Mouse (Mus musculus): ENCODE results near the gene Kcnk13.
A peak's percentile ranks its signal among the peaks of the same experiment; 100 is the strongest.
"Not testable (repeated sequence)": the region's sequence is repeated elsewhere in the genome, so short reads cannot be mapped to it uniquely, and the experiment has no call there.

Gene Kcnk13

DNA sequence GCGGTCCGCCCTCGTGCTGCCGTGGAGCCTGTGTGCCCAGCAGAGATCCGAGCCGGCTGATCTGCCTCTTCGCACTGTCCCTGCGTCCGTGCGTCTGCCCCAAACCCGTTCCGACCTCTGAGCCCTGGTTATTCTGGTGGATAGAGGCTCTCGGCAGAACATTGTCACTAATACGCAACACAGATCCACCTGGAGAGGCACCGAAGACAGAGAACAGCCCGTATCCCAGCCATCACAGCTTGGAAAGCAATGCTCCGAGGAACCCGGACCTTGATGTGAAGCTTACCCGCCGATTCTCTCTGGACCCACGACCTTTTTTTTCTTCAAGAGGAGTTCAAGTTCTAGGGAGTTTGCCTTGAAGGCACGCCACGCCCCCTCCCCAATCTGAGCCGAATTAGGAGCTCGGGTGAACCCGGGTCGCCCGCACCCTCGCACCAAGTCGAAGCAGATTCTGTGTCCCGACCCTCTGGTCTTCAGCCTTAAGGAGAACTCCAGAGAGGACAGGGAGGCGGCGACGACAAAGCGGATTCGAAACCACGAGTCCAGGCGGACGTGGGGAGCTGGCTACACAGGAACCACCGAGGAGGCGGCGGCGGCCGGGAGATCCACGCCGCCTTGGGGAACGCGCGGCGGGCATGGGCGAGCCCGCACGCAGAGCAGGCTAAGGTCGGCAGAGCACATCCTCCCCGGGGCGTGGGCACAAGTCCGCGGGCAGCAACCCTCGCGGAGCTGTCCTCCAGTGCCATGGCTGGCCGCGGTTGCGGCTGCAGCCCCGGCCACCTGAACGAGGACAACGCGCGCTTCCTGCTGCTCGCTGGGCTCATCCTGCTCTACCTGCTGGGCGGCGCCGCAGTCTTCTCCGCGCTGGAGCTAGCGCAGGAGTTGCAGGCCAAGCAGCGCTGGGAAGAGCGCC is 1.2 kb downstream of the Kcnk13 start:
- DNase-seq (ENCODE audit: low read depth, low spot score), result peak; percentile 39

DNA sequence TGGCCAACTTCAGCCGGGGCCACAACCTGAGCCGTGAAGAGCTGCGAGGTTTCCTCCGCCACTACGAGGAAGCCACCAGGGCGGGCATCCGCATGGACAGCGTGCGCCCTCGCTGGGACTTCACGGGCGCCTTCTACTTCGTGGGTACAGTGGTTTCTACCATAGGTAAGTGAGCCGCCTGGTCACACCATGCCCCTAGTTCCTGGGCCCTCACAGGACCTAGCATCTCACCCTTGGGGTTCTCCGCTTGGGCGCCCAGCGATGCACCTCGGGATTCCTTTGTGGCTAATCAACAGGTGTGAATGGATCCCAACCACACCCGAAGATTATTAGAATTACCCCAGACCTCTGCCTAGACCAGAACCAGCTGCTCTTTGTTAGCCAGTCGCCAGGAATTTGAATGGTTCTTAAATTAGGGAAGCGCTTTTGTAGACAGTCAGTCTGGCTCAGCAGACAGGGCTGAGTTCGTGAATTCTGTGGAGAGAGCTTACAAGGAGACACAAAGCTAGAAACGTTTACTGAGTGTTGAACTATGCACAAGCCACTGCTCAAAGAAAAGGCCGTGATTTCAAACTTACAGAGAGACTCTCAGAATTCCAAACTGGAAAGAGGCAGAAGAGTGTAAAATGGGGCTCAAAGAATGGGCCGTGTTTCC is 1.9 kb downstream of the Kcnk13 start:
- DNase-seq (ENCODE audit: low read depth, low spot score), result no peak

DNA sequence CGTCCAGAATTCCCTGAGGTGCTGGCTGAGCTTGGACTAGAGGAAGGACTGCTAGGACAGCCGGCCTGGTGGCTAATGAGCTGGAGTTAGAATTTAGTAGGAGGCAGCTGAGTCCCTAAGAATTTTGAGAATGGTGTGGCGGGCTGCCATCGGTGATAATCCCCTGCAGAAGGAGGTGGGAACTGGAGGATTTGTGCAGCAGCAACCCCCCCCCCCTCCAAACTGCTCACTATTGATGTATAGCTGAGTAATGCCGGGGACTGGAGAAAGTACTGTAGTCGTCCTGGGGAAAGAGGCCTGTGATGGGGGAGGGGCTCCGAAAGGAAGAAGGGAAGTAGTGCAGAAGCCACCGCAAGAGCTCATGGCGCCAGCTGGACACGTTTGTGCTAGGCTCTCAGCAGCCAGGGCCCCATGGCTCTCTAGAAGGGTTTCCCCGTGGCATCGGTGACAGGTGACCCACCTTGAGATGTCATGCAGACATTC is 2.6 kb downstream of the Kcnk13 start:
- DNase-seq (ENCODE audit: low read depth, low spot score), result no peak

DNA sequence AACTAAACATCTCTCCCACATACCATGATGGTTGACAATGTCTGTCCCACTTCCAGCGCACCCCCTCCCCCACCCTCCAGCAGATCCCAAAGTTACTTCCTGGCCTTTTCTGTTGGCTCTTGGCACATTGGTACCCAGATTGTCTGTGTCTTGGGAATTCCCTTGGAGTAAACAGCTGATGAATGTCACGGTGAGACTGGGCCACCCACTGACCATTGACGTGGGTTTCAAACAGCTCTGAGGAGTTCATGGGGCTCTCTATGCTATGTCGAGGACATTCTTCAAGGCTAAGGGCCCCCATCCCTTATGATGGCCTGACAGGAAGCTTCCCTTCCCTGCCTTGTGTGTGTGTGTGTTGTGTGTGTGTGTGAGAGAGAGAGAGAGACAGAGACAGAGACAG is 5.6 kb downstream of the Kcnk13 start:
- DNase-seq (ENCODE audit: low read depth, low spot score), result no peak

DNA sequence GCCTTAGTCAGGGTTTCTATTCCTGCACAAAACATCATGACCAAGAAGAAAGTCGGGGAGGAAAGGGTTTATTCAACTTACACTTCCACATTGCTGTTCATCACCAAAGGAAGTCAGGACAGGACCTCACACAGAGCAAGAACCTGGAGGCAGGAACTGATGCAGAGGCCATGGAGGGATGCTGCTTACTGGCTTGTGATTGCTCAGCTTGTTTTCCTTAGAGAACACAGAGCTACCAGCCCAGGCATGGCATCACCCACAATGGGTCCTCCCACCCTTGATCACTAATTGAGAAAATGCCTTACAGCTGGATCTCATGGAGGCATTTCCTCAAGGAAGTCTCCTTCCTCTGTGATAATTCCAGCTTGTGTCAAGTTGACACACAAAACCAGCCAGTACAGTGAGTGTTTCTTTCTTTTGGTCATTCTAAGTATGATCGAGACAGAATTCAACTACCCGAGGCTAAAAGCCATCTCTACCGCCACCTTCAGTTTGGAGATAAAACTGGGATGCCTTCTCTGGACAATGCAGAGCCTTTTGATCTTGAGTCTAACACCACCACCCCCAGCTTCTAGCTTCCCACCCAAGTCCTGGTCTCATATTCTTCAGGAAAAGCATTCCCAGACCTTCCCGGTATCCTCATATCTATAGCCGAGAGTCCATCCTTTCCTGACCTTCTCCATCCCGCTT is 7.1 kb downstream of the Kcnk13 start:
- DNase-seq (ENCODE audit: low read depth, low spot score), result not testable (repeated sequence)

DNA sequence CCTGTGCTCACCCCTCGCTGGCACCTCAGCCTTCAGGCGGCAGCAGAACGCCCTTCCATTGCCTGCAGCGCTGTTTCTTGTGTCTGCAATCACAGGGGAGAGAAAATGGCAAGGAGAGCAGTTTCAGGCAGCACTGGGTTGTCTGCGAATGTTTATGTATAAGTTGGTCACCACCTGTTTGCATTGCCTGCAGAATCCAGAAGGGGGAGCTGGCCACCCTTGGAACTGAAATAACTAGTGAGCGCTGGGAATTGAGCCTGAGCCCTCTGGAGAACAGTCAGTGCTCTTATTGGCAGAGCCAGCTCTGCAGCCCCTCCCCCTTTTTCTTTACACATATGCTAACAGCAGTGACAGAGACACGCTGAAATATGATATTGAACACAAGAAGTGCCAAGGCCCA is 8.5 kb downstream of the Kcnk13 start:
- DNase-seq (ENCODE audit: low read depth, low spot score), result no peak

DNA sequence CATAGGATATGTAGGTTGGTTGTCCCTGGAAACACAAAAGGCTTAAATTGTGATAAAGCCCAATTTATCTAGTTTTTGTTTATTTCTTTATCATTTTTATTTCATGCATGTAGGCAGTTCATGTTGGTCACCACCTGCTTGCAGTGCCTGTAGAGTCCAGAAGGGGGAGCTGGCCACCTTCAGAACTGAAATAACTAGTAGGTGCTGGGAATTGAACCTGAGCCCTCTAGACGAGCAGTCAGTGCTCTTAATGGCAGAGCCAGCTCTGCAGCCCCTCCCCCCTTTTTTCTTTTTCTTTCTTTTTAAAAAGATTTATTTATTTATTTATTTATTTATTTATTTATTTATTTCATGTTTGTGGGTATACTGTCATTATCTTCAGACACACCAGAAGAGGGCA is 9.4 kb downstream of the Kcnk13 start:
- DNase-seq (ENCODE audit: low read depth, low spot score), result peak; percentile 45

DNA sequence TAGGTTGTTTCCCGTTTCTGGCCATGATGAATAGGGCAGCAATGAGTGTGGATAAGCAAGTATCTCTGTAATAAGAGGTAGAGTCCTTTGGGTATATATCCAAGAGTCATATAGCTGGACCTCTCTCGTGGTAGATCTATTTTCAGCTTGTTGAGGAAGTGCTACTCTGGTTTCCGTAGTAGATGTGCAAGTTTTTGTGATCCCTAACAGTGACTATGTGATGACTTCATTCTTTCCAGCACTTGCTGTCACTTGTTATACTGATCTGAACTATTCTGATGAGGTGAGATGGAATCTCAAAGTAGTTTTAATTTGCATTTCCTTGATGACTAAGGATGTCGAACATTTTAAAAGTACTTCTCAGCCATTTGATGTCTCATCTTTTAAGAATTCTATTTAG is 15.2 kb downstream of the Kcnk13 start:
- no peak for DNase-seq (ENCODE audit: low read depth, low spot score)

DNA sequence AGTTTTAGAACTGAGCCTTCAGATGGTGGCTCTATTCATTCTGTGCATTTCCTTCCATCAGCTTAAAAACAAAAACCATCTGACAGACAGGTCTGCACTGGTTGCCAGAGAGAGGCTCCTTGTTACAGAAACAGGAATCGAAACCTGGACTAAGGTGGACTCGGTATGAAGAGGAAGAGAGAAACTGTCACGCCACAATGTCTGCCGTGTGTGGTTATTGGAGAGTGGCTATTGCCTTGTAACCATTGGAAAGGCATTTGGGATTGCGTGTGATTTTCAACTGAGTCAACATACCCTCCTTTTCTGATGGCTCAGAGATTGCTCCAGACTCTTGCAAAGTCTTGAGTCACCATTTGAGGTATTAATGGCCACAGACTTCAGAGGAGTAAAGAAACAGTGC is 22.5 kb downstream of the Kcnk13 start:
- no peak for DNase-seq (ENCODE audit: low read depth, low spot score)

DNA sequence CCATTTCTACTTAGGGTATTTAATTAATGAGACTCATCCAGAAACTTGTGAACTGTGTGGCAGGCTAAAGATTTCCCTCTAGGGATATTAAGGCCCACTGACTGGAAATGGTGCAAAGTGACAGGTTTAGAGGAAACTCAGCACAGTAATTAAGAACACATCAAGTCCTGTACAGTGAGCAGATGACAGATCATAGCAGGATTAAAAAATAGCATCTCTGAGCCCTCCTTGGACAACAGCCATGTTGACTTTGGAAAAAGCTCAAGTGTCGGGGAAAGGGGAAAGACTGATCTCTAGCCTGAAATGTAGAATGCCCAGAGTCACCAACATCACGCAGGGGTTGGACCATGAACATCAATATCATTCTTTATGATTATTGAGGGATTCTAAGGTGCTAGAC is 23.8 kb downstream of the Kcnk13 start:
- DNase-seq (ENCODE audit: low read depth, low spot score), result no peak

DNA sequence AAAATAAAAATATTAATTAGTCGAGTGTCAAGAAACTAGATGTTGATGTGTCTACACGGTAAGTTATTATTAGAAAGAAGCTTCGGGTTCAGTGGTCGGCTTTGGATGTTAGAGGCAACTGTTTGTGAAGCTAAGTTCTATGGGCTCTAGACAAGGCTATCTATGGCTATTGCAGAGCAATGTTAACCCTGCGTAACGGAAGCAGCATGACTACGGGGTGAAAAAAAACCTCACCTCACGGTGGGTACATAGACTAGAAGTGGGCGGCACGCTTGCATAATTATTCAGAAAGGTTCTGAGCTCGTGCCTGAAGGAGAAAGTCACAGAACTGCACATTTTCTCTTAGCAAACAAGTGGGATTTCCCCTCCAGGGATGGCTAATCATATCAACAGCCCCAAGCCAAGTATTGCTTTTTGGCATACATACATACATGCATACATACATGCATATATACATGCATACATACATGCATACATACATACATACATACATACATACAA is 28.1 kb downstream of the Kcnk13 start:
- DNase-seq (ENCODE audit: low read depth, low spot score), result no peak

DNA sequence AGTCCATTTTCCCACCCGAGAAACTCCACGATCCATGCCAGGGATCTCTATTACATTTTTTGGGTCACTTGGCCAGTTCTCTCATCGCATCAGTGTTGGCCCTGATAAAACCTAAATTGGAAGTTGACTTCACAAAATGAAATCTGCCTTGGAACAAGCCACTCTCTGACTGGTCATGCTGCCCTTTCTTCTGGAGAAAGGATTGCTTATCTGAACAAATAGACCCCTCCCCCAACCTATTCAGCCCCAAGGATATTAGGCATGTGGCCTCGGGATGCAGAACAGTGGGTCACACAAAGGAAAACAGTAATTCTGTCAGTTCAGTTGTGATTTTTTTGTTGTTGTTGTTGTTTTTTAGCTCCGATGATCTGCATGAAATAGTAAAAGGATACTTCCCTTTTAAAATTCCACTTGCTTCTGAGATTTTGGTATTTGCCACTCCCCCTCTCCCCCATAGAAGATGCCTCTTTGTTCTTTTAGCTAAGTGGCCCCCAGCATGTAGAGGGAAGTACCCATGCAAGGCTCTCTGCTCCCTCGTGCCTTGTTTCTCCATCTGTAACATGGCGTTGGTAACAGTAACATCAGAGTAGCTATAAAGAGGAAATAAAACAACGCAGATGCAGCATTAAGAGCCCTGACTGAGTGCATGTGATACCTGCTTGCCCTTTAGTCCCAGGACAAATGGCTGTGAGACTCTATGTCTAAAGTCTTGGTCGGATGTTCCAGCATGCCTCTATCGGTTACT is 29.0 kb downstream of the Kcnk13 start:
- no peak for DNase-seq (ENCODE audit: low read depth, low spot score)

DNA sequence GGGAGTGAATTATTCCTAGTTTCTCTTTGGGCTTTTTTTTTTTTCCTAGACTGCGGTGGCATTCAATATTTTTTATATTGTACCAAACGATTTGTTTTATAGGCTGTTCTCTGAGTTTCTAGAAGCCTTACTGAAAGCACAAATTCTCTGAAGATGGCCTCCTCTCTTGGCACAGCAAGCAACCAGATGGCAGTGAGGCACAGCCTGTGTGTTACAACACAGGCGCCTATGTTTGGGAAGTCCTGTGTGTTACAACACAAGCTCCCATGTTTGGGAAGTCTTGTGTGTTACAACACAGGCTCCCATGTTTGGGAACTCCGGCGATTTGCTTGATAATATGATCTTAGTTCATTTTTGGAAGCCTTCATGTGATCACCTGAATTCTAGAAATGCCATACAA is 31.7 kb downstream of the Kcnk13 start:
- DNase-seq (ENCODE audit: low read depth, low spot score), result no peak

DNA sequence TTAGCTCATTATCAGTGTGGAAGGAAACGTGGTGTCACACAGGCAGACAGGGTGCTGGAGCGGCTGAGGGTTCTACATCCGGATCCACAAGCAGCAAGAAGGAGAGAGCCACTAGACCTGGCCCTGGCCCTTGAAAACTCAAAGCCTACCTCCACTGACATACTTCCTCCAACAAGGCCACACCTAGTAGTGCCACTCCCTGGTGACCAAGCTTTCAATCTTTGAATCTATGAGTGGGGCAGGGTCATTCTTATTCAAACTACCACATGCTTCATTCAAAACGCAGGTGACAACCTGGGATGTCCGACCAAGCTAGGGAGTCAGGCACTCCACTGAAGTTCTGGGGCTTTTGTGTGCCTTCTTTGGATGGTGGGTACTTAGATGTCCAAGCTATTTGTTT is 35.4 kb downstream of the Kcnk13 start:
- DNase-seq (ENCODE audit: low read depth, low spot score), result no peak

DNA sequence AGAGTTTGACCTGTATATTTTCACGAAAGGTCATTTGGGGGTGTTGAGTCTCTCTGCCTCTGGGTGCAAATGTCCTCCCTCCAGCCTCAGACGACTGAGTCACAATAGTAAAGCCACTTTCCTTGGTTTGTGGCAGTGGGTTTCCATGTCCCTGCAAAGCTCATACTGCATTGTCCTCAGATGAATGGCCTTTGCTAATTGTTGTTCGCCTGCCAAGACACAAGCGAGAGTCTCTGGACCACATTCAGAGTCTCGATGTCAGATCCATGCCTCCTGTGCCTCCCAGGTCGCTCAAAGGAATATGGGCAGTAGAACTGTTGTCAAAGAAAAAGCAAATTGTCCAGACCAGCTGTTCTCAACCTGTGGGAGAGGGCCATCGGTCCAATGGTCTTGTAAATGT is 36.1 kb downstream of the Kcnk13 start:
- no peak for DNase-seq (ENCODE audit: low read depth, low spot score)

DNA sequence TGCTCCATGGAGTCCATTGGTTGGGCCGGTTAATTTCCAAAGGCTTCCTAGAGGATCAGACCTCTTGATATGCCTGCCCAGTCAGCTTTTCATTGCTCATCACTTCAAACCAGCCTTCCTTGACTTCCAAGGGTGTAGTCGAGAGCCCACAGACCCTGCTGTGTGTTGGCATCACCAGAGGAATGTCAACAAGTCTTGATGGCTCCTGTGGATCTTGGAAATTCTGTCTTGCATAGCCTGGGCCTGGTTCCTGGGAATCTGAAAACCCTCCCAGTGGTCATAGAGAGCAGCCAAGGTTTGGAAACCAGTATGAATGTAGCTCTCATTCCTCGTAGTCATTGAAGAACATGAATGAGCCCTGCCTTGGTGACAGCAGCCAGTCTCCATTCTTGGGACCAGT is 36.9 kb downstream of the Kcnk13 start:
- DNase-seq (ENCODE audit: low read depth, low spot score), result no peak

DNA sequence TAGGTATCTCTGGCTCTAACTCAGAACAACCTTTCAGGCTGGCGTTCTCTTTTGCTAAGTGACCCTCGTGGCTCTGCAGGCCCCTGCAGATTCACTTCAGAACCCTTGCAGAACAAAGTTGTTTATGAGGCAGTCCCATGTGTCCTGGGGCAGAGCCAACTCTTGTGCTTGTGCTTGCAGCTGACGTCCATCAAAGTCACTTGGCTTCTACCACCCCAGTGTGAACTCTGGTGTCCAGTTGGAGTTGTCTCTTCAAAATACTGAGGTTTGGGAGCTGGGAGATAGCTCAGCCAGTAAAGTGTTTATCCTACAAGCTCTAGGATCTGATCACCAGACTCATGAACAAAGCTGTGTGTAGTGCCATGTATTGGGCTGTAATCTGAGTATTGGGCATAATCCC is 37.6 kb downstream of the Kcnk13 start:
- no peak for DNase-seq (ENCODE audit: low read depth, low spot score)

DNA sequence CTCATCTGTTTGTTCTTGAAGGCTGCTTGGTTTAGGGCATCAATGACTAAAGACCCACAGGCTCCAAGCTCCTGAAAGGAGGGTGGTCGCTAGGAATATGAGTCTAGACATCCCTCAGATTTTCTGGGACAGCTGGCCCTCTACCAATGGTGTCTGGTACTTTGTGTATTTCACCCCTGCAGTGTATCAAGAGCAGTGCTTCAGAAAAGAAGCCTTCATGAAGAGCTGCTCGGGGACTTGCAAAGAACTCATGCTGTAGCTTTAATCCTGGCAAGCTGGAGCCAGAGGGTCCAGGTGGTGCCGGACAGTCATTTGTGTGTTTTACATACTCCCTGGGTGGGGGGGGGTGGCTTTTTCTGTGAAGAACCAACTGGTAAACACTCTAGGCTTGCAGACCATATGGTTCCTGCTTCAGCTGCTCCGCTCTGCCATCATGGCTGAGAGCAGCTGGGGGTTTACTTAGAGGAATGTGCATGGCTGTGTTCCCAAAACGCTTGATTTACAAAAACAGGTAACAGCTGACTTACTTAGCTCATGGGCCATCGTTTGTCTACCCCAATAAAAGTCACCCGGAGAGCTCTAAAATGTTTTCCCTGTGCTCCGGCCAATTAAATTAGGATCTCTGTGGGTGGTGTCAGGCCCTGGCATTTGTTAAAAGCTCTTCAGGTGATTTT is 38.8 kb downstream of the Kcnk13 start:
- DNase-seq (ENCODE audit: low read depth, low spot score), result no peak

DNA sequence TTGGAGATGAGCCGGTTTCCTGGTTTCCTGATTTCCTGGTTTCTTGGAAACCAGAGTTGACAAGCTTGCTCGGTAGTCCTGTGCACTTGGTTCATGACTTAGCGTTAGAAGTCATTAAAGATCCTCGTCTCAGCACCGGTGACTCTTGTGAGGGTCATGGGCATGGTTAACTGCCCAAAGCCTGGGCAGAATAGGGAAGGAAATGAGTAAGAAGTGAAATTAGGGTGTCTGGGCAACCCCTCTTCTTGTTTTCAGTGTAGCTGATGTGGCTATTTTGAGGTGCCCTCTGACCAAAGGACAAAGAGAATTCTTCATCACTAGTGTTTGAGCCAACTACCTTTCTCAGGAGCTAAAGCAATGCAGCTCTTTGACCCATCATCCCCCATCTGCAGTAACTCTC is 41.0 kb downstream of the Kcnk13 start:
- DNase-seq (ENCODE audit: low read depth, low spot score), result no peak

DNA sequence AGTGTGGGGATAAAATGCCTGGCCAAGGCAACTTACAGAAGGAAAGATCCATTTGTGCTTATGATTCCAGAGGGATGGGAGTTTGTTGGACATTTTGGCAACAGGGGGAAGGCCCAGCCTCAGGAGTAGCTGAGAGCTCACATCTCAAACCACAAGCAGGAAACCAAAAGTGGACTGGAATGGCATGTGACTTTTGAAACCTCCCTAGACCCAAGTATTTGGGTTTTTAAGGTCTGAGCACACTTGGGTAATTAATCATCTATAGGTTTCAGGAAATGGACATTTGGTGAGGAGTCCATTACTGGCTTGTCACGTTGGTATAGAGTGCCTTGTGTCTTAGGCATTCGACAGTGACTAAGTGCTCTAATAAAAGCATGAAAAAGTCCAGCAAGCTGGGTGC is 42.4 kb downstream of the Kcnk13 start:
- no peak for DNase-seq (ENCODE audit: low read depth, low spot score)

DNA sequence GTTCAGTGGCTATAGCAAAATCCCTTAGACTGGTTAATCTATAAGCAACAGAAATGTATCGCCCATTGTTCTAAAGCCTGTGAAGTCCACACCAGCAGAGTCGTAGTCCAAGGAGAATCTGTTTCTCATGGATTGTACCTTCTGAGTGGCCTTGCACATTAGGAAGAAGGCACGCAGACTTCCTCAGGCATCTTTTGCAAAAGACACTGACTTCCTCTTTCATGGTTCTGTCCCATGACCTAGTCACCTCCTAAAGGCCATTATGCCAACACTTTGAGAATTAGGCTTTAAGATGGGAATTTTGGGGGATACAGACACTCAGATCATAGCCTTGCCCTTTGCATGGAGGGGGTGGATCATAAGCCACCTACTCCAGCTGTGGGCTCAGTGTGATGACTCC is 48.5 kb downstream of the Kcnk13 start:
- no peak for DNase-seq (ENCODE audit: low read depth, low spot score)

Measured in CD4-positive, CD25-positive, alpha-beta regulatory T cell, adult 2 months (primary cell).